ENCODE assay signal across 35 mouse cellular contexts in genomic region chr14:120344641-120345040, GRCm38 (mm10).
"Had no signal": no experiment of that assay in that cellular context is flagged by ENCODE, and none has a peak within 500 bp of the region (broad histone marks: within the 10 kb centered on the region; RNA-seq: fewer than 3 reads in every experiment).

No protein-coding gene starts in this region.

- H3K9me3 ChIP-seq: hindbrain, embryonic 12.5 days; hindbrain, embryonic 15.5 days; intestine, embryonic 15.5 days had no signal

- H3K9ac ChIP-seq: heart, embryonic 12.5 days; heart, embryonic 13.5 days; heart, embryonic 15.5 days; hindbrain, embryonic 12.5 days; hindbrain, embryonic 13.5 days; hindbrain, embryonic 14.5 days; hindbrain, embryonic 15.5 days; intestine, embryonic 15.5 days; kidney, embryonic 15.5 days had no signal

- ATAC-seq: hindbrain, embryonic 16.5 days; hindbrain, postnatal 0 days; inflammation-experienced regulatory T-cells, adult 6 months; intestine, embryonic 15.5 days; intestine, embryonic 16.5 days; intestine, postnatal 0 days had no signal

- H3K36me3 ChIP-seq: hindbrain, embryonic 13.5 days; hindbrain, embryonic 15.5 days had no signal

- H3K27ac ChIP-seq: heart, embryonic 13.5 days; heart, embryonic 15.5 days; hindbrain, embryonic 10.5 days; hindbrain, embryonic 12.5 days; hindbrain, embryonic 13.5 days; hindbrain, embryonic 14.5 days; hindbrain, embryonic 15.5 days; hindbrain, postnatal 0 days; intestine, embryonic 15.5 days; kidney, embryonic 15.5 days; kidney, postnatal 0 days; layer of hippocampus, adult 2 months; left cerebral cortex, adult 2 months had no signal

- H3K4me3 ChIP-seq: heart, embryonic 12.5 days; heart, embryonic 13.5 days; heart, embryonic 15.5 days; hindbrain, embryonic 10.5 days; hindbrain, embryonic 12.5 days; hindbrain, embryonic 13.5 days; hindbrain, embryonic 15.5 days; intestine, embryonic 15.5 days; kidney, embryonic 15.5 days; layer of hippocampus, adult 2 months; left cerebral cortex, adult 2 months had no signal

- H3K4me1 ChIP-seq: hindbrain, embryonic 12.5 days; hindbrain, embryonic 13.5 days; hindbrain, embryonic 15.5 days had no signal

- H3K27me3 ChIP-seq: heart, embryonic 12.5 days; heart, embryonic 13.5 days; heart, embryonic 15.5 days; hindbrain, embryonic 12.5 days; hindbrain, embryonic 13.5 days; hindbrain, embryonic 15.5 days; intestine, embryonic 15.5 days; kidney, embryonic 15.5 days had no signal

- H3K4me2 ChIP-seq: heart, embryonic 11.5 days; heart, embryonic 12.5 days; heart, embryonic 13.5 days; heart, embryonic 15.5 days; hindbrain, embryonic 12.5 days; hindbrain, embryonic 13.5 days; hindbrain, embryonic 14.5 days; hindbrain, embryonic 15.5 days; intestine, embryonic 15.5 days; kidney, embryonic 15.5 days had no signal

- DNase-seq: heart, postnatal 10 days; heart, postnatal 14 days; heart, postnatal 36 days; heart, postnatal 4 days; kidney, adult 11 months; kidney, adult 18-20 months; kidney, adult 2 months; kidney, adult 8-10 months; kidney, adult 9 months; kidney, postnatal 10 days; kidney, postnatal 14 days; kidney, postnatal 25 days; kidney, postnatal 36 days; kidney, postnatal 4 days; layer of hippocampus, adult 9-11 months; layer of hippocampus, postnatal 36 days had no signal
